Mouse (Mus musculus): ENCODE measurements at regions not wholly inside any gene's neighbourhood (a gene's known extent, or its start where the extent isn't known, plus 50 kb on each side); places are given as distances from the start of the nearest gene placed in this dataset.

DNA sequence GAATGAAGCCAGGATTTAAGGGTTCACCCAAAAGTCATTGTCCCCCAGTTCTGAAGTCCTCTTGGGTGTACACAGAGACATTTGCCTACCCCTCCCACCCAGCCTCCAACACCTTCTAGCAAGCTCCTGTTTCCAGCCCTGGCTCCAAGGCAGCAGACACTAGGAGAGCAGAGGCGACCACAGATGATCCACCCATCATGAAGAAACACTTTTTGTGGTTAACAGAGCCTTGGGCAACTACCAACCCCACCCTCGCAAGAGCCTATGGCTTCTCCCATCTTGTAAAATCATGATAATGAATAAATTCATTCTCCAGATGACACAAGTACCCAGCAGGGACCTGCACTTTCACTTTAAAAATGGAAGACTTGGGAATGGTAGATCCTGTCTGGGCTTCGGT is 136.1 kb downstream of the Cartpt start:
- TF ChIP-seq USF1 (IDR thresholded peaks at IDR 0.05; ENCODE audit: low read depth, low read length) = no peak
- no peak for TF ChIP-seq ELF1 (IDR thresholded peaks at IDR 0.05; ENCODE audit: low read depth, low read length)
- TF ChIP-seq CTCF (IDR thresholded peaks at IDR 0.05 in 2 of 3, conservative IDR thresholded peaks at IDR 0.05 in 1 of 3; ENCODE audit: control insufficient read depth in 1 of 3, insufficient read depth in 1 of 3, low read depth in 2 of 3, low read length in 3 of 3, poor library complexity in 1 of 3, severe bottlenecking in 1 of 3) = no peak
- TF ChIP-seq E2F4 (IDR thresholded peaks at IDR 0.05; ENCODE audit: borderline replicate concordance, low read depth, low read length) = no peak
- no peak for TF ChIP-seq MAZ (IDR thresholded peaks at IDR 0.05; ENCODE audit: low read depth, low read length)
- TF ChIP-seq MYC (IDR thresholded peaks at IDR 0.05; ENCODE audit: low read depth, low read length) = no peak
- TF ChIP-seq JUND (IDR thresholded peaks at IDR 0.05; ENCODE audit: low read depth, low read length) = no peak
- TF ChIP-seq NRF1 (IDR thresholded peaks at IDR 0.05; ENCODE audit: insufficient read depth, low read depth, low read length, poor library complexity, severe bottlenecking) = no peak
- TF ChIP-seq TCF12 (IDR thresholded peaks at IDR 0.05; ENCODE audit: low read depth, low read length) = no peak
- TF ChIP-seq POLR2A (IDR thresholded peaks at IDR 0.05; ENCODE audit: control insufficient read depth in 1 of 2, insufficient read depth in 1 of 2, low read depth in 1 of 2, low read length in 2 of 2, poor library complexity in 1 of 2) = no peak
- TF ChIP-seq CHD1 (IDR thresholded peaks at IDR 0.05; ENCODE audit: low read depth, low read length) = no peak
